Mouse (Mus musculus) lung, adult 2 months (tissue): ENCODE data around the gene Siglecg.

Experiments
- CTCF ChIP-seq: fragments of 200-500 bp; IDR thresholded peaks from 2 replicates; pipeline ENCODE4 v1.5.1; 2011; ENCODE audit warnings: mild to moderate bottlenecking, low read length, control low read depth; ENCODE audit not compliant: insufficient read depth
- POLR2A ChIP-seq: fragments of 200-500 bp; IDR thresholded peaks from 2 replicates; pipeline ENCODE4 v1.6.1; 2011; ENCODE audit warnings: low read depth, mild to moderate bottlenecking, control low read depth, low read length, borderline replicate concordance; ENCODE audit errors: extremely low read depth

GRCm38 (mm10) chr7:43417298-43417697 is 9.3 kb downstream of the Siglecg start:
- TF ChIP-seq POLR2A = no peak
- TF ChIP-seq CTCF = no peak
